In the genomic region with DNA sequence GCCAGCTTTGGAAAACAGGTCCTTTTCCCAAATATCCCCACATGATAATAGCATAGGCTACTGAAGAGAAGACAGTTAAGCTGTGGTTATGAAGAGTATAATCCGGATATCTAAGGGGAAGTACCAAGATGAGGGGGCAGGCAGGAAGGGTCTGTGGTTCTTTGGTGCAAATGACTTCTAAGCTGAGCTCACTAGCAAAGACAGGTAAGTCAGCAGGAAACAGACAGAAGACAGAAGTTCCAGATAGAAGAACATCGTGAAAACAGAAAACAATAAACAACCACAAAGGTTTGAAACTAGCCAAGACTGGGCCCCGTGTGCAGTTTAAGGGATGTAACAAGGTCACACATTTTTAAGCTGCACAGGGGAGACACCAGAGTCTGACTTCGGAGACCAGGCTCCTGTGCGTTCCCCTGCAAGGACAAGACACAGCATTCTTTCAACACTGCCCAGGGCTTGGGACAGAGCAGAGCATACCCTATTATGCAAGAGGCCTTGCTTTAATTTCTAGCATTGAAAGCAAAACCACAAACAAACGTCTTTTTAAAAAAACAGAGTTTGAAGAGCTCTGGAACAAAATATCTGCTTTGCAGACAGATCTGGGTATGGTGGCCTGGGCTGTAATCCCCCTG, we compare ENCODE assay signal across 24 mouse cellular contexts. TPM values are rescaled to one million over a fixed set of nuclear protein-coding genes. Genes with fewer than 3 reads are reported as not detected.
DNase-seq lines count a peak whose midpoint lies in the region; ATAC-seq and TF ChIP-seq lines count a peak whose summit lies in the region.
"Had no signal": no experiment of that assay in that cellular context is flagged by ENCODE, and none has a peak within 500 bp of the region (broad histone marks: within the 10 kb centered on the region; RNA-seq: fewer than 3 reads in every experiment).

No protein-coding gene starts in this region.

- H3K36me3 ChIP-seq in MEL (ENCODE audit: control insufficient read depth in 1 of 2, insufficient read depth in 2 of 2, low read length in 2 of 2), result peaks cover 0 to 1% of the 10 kb centered on the region in 2 experiments; a peak in 2 of 4 replicates
- H3K36me3 ChIP-seq in hindbrain, embryonic 11.5 days (ENCODE audit: control insufficient read depth, insufficient read depth, low read length), result no peaks in the 10 kb centered on the region
- no peaks in the 10 kb centered on the region for H3K36me3 ChIP-seq in midbrain, embryonic 11.5 days (ENCODE audit: control insufficient read depth, insufficient read depth, low read length)
- H3K36me3 ChIP-seq: embryonic facial prominence, embryonic 13.5 days; G1E; heart, embryonic 12.5 days had no signal

- H3K27me3 ChIP-seq in MEL (ENCODE audit: control insufficient read depth in 1 of 2, insufficient read depth in 2 of 2, low read length in 2 of 2), result no peaks in the 10 kb centered on the region
- no peaks in the 10 kb centered on the region for H3K27me3 ChIP-seq in hindbrain, embryonic 11.5 days (ENCODE audit: control insufficient read depth, insufficient read depth, low read length)
- no peaks in the 10 kb centered on the region for H3K27me3 ChIP-seq in midbrain, embryonic 11.5 days (ENCODE audit: control insufficient read depth, insufficient read depth, low read length)
- H3K27me3 ChIP-seq: embryonic facial prominence, embryonic 13.5 days; heart, embryonic 12.5 days had no signal

- no peak overlapping the region for H3K4me3 ChIP-seq in MEL (ENCODE audit: control insufficient read depth in 1 of 2, insufficient read depth in 1 of 2, low read depth in 2 of 2, low read length in 2 of 2)
- H3K4me3 ChIP-seq in hindbrain, embryonic 11.5 days (ENCODE audit: low read depth, low read length), result no peak overlapping the region
- no peak overlapping the region for H3K4me3 ChIP-seq in midbrain, embryonic 11.5 days (ENCODE audit: low read depth, low read length)
- H3K4me3 ChIP-seq: embryonic facial prominence, embryonic 13.5 days; heart, adult 2 months; heart, embryonic 12.5 days had no signal

- TF ChIP-seq EP300 in MEL (IDR thresholded peaks at IDR 0.05; ENCODE audit: low read depth in 1 of 2, low read length in 2 of 2), result no peak

- no peak for ATAC-seq in hindbrain, embryonic 11.5 days (ENCODE audit: low FRiP score)
- ATAC-seq in midbrain, embryonic 11.5 days (ENCODE audit: low FRiP score), result no peak
- ATAC-seq: forebrain, embryonic 14.5 days; intestine, postnatal 0 days had no signal

- no peaks in the 10 kb centered on the region for H3K9me3 ChIP-seq in MEL (replicated peaks; ENCODE audit: insufficient read depth, low read length)
- H3K9me3 ChIP-seq in hindbrain, embryonic 11.5 days (ENCODE audit: control insufficient read depth, low read length), result no peaks in the 10 kb centered on the region
- H3K9me3 ChIP-seq in midbrain, embryonic 11.5 days (ENCODE audit: control insufficient read depth, low read length), result no peaks in the 10 kb centered on the region
- H3K9me3 ChIP-seq: embryonic facial prominence, embryonic 13.5 days; G1E; heart, embryonic 12.5 days had no signal

- no peak overlapping the region for H3K9ac ChIP-seq in MEL (ENCODE audit: control insufficient read depth, low read depth, low read length, poor library complexity, severe bottlenecking)
- no peak overlapping the region for H3K9ac ChIP-seq in hindbrain, embryonic 11.5 days (ENCODE audit: low read depth, low read length)
- H3K9ac ChIP-seq in midbrain, embryonic 11.5 days (ENCODE audit: low read length), result no peak overlapping the region
- H3K9ac ChIP-seq: embryonic facial prominence, embryonic 13.5 days; heart, embryonic 12.5 days; hindbrain, embryonic 14.5 days had no signal

- H3K27ac ChIP-seq in MEL (ENCODE audit: control insufficient read depth, low read depth, low read length), result no peak overlapping the region
- H3K27ac ChIP-seq in hindbrain, embryonic 11.5 days (ENCODE audit: low read depth, low read length), result no peak overlapping the region
- H3K27ac ChIP-seq in midbrain, embryonic 11.5 days (ENCODE audit: low read depth, low read length), result no peak overlapping the region
- H3K27ac ChIP-seq: embryonic facial prominence, embryonic 13.5 days; heart, adult 2 months; hindbrain, embryonic 14.5 days had no signal

- TF ChIP-seq CTCF in MEL (IDR thresholded peaks at IDR 0.05 in 2 of 3, conservative IDR thresholded peaks at IDR 0.05 in 1 of 3; ENCODE audit: control insufficient read depth in 1 of 3, insufficient read depth in 1 of 3, low read depth in 2 of 3, low read length in 3 of 3, poor library complexity in 1 of 3, severe bottlenecking in 1 of 3), result no peak

- no peak for TF ChIP-seq RAD21 in MEL (IDR thresholded peaks at IDR 0.05; ENCODE audit: low read depth, low read length)

- TF ChIP-seq POLR2A in MEL (IDR thresholded peaks at IDR 0.05; ENCODE audit: control insufficient read depth in 1 of 2, insufficient read depth in 1 of 2, low read depth in 1 of 2, low read length in 2 of 2, poor library complexity in 1 of 2), result no peak

- 80% methylated on average over 6 of the region's 6 CpGs for WGBS in hindbrain, embryonic 11.5 days
- WGBS in midbrain, embryonic 11.5 days, result 78% methylated on average over 6 of the region's 6 CpGs

- H3K4me2 ChIP-seq in hindbrain, embryonic 11.5 days (replicated peaks; ENCODE audit: low read depth, low read length), result no peak overlapping the region
- no peak overlapping the region for H3K4me2 ChIP-seq in midbrain, embryonic 11.5 days
- H3K4me2 ChIP-seq: embryonic facial prominence, embryonic 13.5 days; heart, embryonic 12.5 days; hindbrain, embryonic 14.5 days had no signal

- H3K4me1 ChIP-seq in MEL (ENCODE audit: control insufficient read depth in 1 of 2, insufficient read depth in 2 of 2, low read length in 2 of 2), result no peaks in the 10 kb centered on the region; a peak in 1 of 4 replicates
- no peaks in the 10 kb centered on the region for H3K4me1 ChIP-seq in hindbrain, embryonic 11.5 days (replicated peaks; ENCODE audit: control insufficient read depth, insufficient read depth, low read length)
- H3K4me1 ChIP-seq in midbrain, embryonic 11.5 days (ENCODE audit: control insufficient read depth, insufficient read depth, low read length), result peaks cover 3% of the 10 kb centered on the region; the same call in 1 of the 2 replicates
- H3K4me1 ChIP-seq: embryonic facial prominence, embryonic 13.5 days; heart, embryonic 12.5 days had no signal

- intact Hi-C loops in heart, postnatal 25 days (cut with DNase I), result no loop called here

- DNase-seq in adrenal gland, adult (ENCODE audit: inconsistent age in 2 of 2, low spot score in 1 of 2), result peak; percentile 7 to 32
- no peak for DNase-seq in adrenal gland, postnatal 25 days
- peak; percentile 16 for DNase-seq in MEL (ENCODE audit: low read depth, low spot score)
- peak; percentile 74 for DNase-seq in induced T-regulatory cell, adult 2 months (ENCODE audit: low read depth)
- DNase-seq in naive thymus-derived CD4-positive, alpha-beta T cell, adult 2 months (ENCODE audit: low read depth), result peak; percentile 39
- DNase-seq in hindbrain, embryonic 11.5 days (ENCODE audit: low spot score), result no peak
- no peak for DNase-seq in midbrain, embryonic 11.5 days (ENCODE audit: low spot score, missing footprints)
- DNase-seq in heart, postnatal 25 days (ENCODE audit: low spot score), result no peak
- DNase-seq: adrenal gland, adult 2 months; cerebellum, adult 2 months; cerebellum, postnatal 10 days; heart, adult 2 months; heart, postnatal 36 days; kidney, adult 8-10 months had no signal

- H3K79me2 ChIP-seq in MEL (ENCODE audit: control insufficient read depth, insufficient read depth, low read length, poor library complexity), result no peaks in the 10 kb centered on the region

TF ChIP-seq in MEL, 35 proteins besides CTCF, POLR2A, EP300 and RAD21:
- no peak for TF ChIP-seq CHD2 (IDR thresholded peaks at IDR 0.05; ENCODE audit: low read length)
- no peak for TF ChIP-seq RCOR1 (IDR thresholded peaks at IDR 0.05; ENCODE audit: low read depth, low read length)
- no peak for TF ChIP-seq JUND (IDR thresholded peaks at IDR 0.05; ENCODE audit: low read depth, low read length)

RNA-seq across cellular contexts. Expression of gene Cpb2, which starts 14.5 kb away (rescaled TPM):
- 3.8 TPM in 1 of 2 replicates, not detected in the other for total RNA-seq in adrenal gland, postnatal 25 days (2021)
- total RNA-seq in MEL (2012; rRNA removed), result not detected in 2 replicates
- polyA plus RNA-seq in MEL (2012; ENCODE audit: insufficient read depth in 1 of 2, insufficient read length in 2 of 2, low read depth in 1 of 2, low replicate concordance in 2 of 2, missing spikeins in 1 of 2), result not detected
- not detected in 2 replicates for polyA plus RNA-seq in hindbrain, embryonic 11.5 days (2014; fragmentation: Nextera tagmentation; extraction: Ambion mirVana)
- not detected in 2 replicates for polyA plus RNA-seq in midbrain, embryonic 11.5 days (2014; fragmentation: Nextera tagmentation; extraction: Ambion mirVana)
- not detected for total RNA-seq in heart, postnatal 25 days (2021)
- total RNA-seq: adrenal gland, postnatal 36 days; G1E; gastrocnemius, adult 8-10 months; heart, adult 2 months; heart, postnatal 36 days had no signal
- polyA plus RNA-seq: adrenal gland, adult 2 months; C2C12; cerebellum, adult 2 months; cortical plate, adult 2 months; embryonic facial prominence, embryonic 13.5 days; forebrain, embryonic 14.5 days; G1E; heart, adult 2 months had no signal

RNA-seq across cellular contexts. Expression of gene Zc3h13, which starts 56.6 kb away (rescaled TPM):
- total RNA-seq in adrenal gland, postnatal 25 days (2021), result 24.9 and 36.6 TPM in 2 replicates
- total RNA-seq in MEL (2012; rRNA removed), result 17.5 and 21.5 TPM in 2 replicates
- polyA plus RNA-seq in MEL (2012; ENCODE audit: insufficient read depth in 1 of 2, insufficient read length in 2 of 2, low read depth in 1 of 2, low replicate concordance in 2 of 2, missing spikeins in 1 of 2), result 100 to 1,000 TPM in 1 of 2 experiments, 10 to 100 TPM in 1; 41.8 to 145 TPM
- polyA plus RNA-seq in hindbrain, embryonic 11.5 days (2014; fragmentation: Nextera tagmentation; extraction: Ambion mirVana), result 34.8 and 44.6 TPM in 2 replicates
- polyA plus RNA-seq in midbrain, embryonic 11.5 days (2014; fragmentation: Nextera tagmentation; extraction: Ambion mirVana), result 30.1 and 31.4 TPM in 2 replicates
- 10 to 100 TPM; 25.4 to 26.3 TPM for total RNA-seq in heart, postnatal 25 days (2021)

Comparison
In these comparisons a context has a peak if more than half of its experiments do, and no peak if none do; other contexts are left out.
1. DNase-seq: peak in adrenal gland, adult (2 of 2), MEL (single experiment), induced T-regulatory cell, adult 2 months (single experiment) and naive thymus-derived CD4-positive, alpha-beta T cell, adult 2 months (single experiment); none in adrenal gland, postnatal 25 days (single experiment), hindbrain, embryonic 11.5 days (single experiment), midbrain, embryonic 11.5 days (single experiment) and heart, postnatal 25 days (single experiment).